25 mouse cellular contexts compared by ENCODE assay signal in the genomic region with DNA sequence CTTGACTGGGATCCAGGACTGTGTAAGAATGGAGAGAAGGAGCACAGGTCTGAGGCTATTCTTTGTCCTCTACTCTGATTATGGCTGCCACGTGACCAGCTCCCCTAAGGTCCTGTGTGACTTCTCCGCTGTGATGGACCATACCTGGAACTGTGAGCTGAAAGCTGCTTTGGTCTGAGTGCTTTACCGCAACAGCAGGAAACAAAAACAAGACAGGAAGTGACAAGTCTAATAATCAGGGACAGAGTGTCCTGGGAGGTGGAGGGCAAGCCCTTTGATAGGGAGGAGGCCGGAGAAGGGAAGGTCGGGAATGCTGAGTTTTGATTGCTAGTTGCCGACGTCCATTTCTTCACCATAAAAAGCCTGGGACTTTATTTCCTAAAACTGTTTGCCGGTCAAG. TPM values are rescaled to one million over a fixed set of nuclear protein-coding genes. Genes with fewer than 3 reads are reported as not detected.
DNase-seq lines count a peak whose midpoint lies in the region; TF ChIP-seq lines count a peak whose summit lies in the region.
"Had no signal": no experiment of that assay in that cellular context is flagged by ENCODE, and none has a peak within 500 bp of the region (broad histone marks: within the 10 kb centered on the region; RNA-seq: fewer than 3 reads in every experiment).

No protein-coding gene starts in this region.

- no peaks in the 10 kb centered on the region for H3K36me3 ChIP-seq in E14TG2a.4 (ENCODE audit: insufficient read depth, low read length)
- H3K36me3 ChIP-seq: forebrain, embryonic 15.5 days; hindbrain, embryonic 15.5 days; kidney, embryonic 15.5 days; liver, embryonic 12.5 days had no signal

- peak overlapping the region; percentile 60 for H3K4me3 ChIP-seq in E14TG2a.4 (replicated peaks; ENCODE audit: low read length)
- no peak overlapping the region for H3K4me3 ChIP-seq in cerebellum, adult 2 months (replicated peaks; ENCODE audit: insufficient read depth, low read depth, low read length)
- H3K4me3 ChIP-seq: forebrain, embryonic 15.5 days; hindbrain, embryonic 15.5 days; kidney, embryonic 15.5 days; liver, embryonic 12.5 days had no signal

- no peaks in the 10 kb centered on the region for H3K27me3 ChIP-seq in E14TG2a.4 (ENCODE audit: insufficient read depth, low read length)
- no peaks in the 10 kb centered on the region; the same call in 1 of the 2 replicates for H3K27me3 ChIP-seq in cerebellum, adult 2 months (ENCODE audit: control insufficient read depth, insufficient read depth, low read length)
- H3K27me3 ChIP-seq: forebrain, embryonic 15.5 days; hindbrain, embryonic 15.5 days; kidney, embryonic 15.5 days had no signal

- no peak for TF ChIP-seq CTCF in E14TG2a.4 (conservative IDR thresholded peaks at IDR 0.05; ENCODE audit: low read length)
- TF ChIP-seq CTCF in cerebellum, adult 2 months (IDR thresholded peaks at IDR 0.05; ENCODE audit: borderline replicate concordance, insufficient read depth, low read depth, low read length): no peak

- H3K27ac ChIP-seq in cerebellum, adult 2 months (ENCODE audit: insufficient read depth, low read length): no peak overlapping the region
- H3K27ac ChIP-seq: forebrain, embryonic 15.5 days; hindbrain, embryonic 15.5 days; kidney, embryonic 15.5 days; liver, embryonic 12.5 days; macrophage had no signal

- no peaks in the 10 kb centered on the region for H3K9me3 ChIP-seq in E14TG2a.4 (ENCODE audit: low read length)
- H3K9me3 ChIP-seq: forebrain, embryonic 15.5 days; hindbrain, embryonic 15.5 days; kidney, embryonic 15.5 days; liver, embryonic 12.5 days had no signal

- TF ChIP-seq POLR2A in cerebellum, adult 2 months (IDR thresholded peaks at IDR 0.05; ENCODE audit: borderline replicate concordance, insufficient read depth, low read length): no peak

- H3K4me1 ChIP-seq in E14TG2a.4 (replicated peaks; ENCODE audit: low read depth, low read length): peaks cover 77% of the 10 kb centered on the region
- H3K4me1 ChIP-seq in cerebellum, adult 2 months (ENCODE audit: control insufficient read depth, insufficient read depth, low read length): no peaks in the 10 kb centered on the region
- H3K4me1 ChIP-seq: forebrain, embryonic 15.5 days; hindbrain, embryonic 15.5 days; liver, embryonic 12.5 days had no signal

- peak; percentile 92 for DNase-seq in heart, adult 11 months
- DNase-seq in heart, adult 8-10 months (ENCODE audit: low spot score): no peak
- DNase-seq in kidney, adult 9 months: peak; percentile 44
- DNase-seq in kidney, postnatal 10 days: no peak
- peak; percentile 47 for DNase-seq in ZHBTc4 (ENCODE audit: low read depth, low spot score)
- DNase-seq in cerebellum, adult 2 months: no peak
- DNase-seq: adrenal gland, adult 8-10 months; cerebellum, adult 9-10 months; cerebellum, postnatal 36 days; liver, postnatal 0 days; lung, postnatal 10 days; midbrain, embryonic 14.5 days; right cerebral cortex, adult 18-20 months; spleen, adult 18-20 months; thymus, postnatal 25 days had no signal

- WGBS in cerebellum, adult 2 months: 88% methylated on average over 8 of the region's 8 CpGs

RNA-seq across cellular contexts. Expression of gene Slc30a1, which starts 22.5 kb away (rescaled TPM):
- 10 to 100 TPM; 16.2 to 19.5 (median 16.6) TPM for total RNA-seq in heart, adult 8-10 months (2022)
- polyA plus RNA-seq in cerebellum, adult 2 months (2012; rRNA removed): 14.1 and 15.3 TPM in 2 replicates

RNA-seq across cellular contexts. Expression of gene Rd3, which starts 48.1 kb away (rescaled TPM):
- total RNA-seq in heart, adult 8-10 months (2022): under 1 TPM; 0.06 to 0.14 (median 0.12) TPM
- 0.52 and 1.6 TPM in 2 replicates for polyA plus RNA-seq in cerebellum, adult 2 months (2012; rRNA removed)
- total RNA-seq: gastrocnemius, adult 18-20 months; gastrocnemius, postnatal 4 days; hematopoietic stem cell, adult 5-6 weeks; megakaryocyte-erythroid progenitor cell, adult 5-6 weeks had no signal

Comparison
In these comparisons a context has a peak if more than half of its experiments do, and no peak if none do; other contexts are left out.
1. DNase-seq: peak in heart, adult 11 months (single experiment), kidney, adult 9 months (single experiment) and ZHBTc4 (single experiment); none in heart, adult 8-10 months (single experiment), kidney, postnatal 10 days (single experiment) and cerebellum, adult 2 months (0 of 2).